Mouse (Mus musculus) midbrain, postnatal 0 days (tissue): ENCODE measurements around the gene Popdc2. TPM values are rescaled to one million over a fixed set of nuclear protein-coding genes. Genes with fewer than 3 reads are reported as not detected.

Source experiments
- ATAC-seq: fragments of 200-750 bp; cut with Nextera tagmentation; 2 replicates; pipeline ENCODE4 v1.8.0; 2017; ENCODE audit warnings: moderate number of reproducible peaks, mild to moderate bottlenecking, moderate TSS enrichment, moderate library complexity; ENCODE audit not compliant: low FRiP score
- DNase-seq: peaks from one replicate; pipeline ENCODE4 v3.0.0-alpha.2; 2015; ENCODE audit warnings: low spot score
- H3K27ac ChIP-seq: fragments of 300-500 bp; sonication (generic); 2 replicates; pipeline ENCODE4 v1.5.1; 2014; ENCODE audit warnings: low read depth, mild to moderate bottlenecking, low read length, mixed read lengths
- H3K27me3 ChIP-seq: fragments of 300-500 bp; sonication (generic); 2 replicates; pipeline ENCODE4 v1.6.1; 2014; ENCODE audit warnings: low read length, control low read depth, mixed read lengths; ENCODE audit not compliant: insufficient read depth
- H3K36me3 ChIP-seq: fragments of 300-500 bp; sonication (generic); 2 replicates; pipeline ENCODE4 v1.6.1; 2014; ENCODE audit warnings: low read length, control low read depth, mixed read lengths; ENCODE audit not compliant: insufficient read depth
- H3K4me1 ChIP-seq: fragments of 300-500 bp; sonication (generic); 2 replicates; pipeline ENCODE4 v1.6.1; 2014; ENCODE audit warnings: mild to moderate bottlenecking, control low read depth, antibody characterized with exemption, low read length, mixed read lengths; ENCODE audit not compliant: insufficient read depth
- H3K4me2 ChIP-seq: fragments of 300-500 bp; sonication (generic); 2 replicates; pipeline ENCODE4 v1.6.1; 2014; ENCODE audit warnings: low read depth, mild to moderate bottlenecking, low read length, mixed read lengths; ENCODE audit not compliant: poor library complexity, severe bottlenecking
- H3K4me3 ChIP-seq: fragments of 300-500 bp; sonication (generic); 2 replicates; pipeline ENCODE4 v1.5.1; 2014; ENCODE audit warnings: low read depth, mild to moderate bottlenecking, low read length, moderate library complexity
- H3K9ac ChIP-seq: fragments of 300-500 bp; sonication (generic); replicated peaks from 2 replicates; pipeline ENCODE4 v1.6.1; 2014; ENCODE audit warnings: mild to moderate bottlenecking, low read length, moderate library complexity, mixed read lengths; ENCODE audit not compliant: poor library complexity, severe bottlenecking
- H3K9me3 ChIP-seq: fragments of 300-500 bp; sonication (generic); 2 replicates; pipeline ENCODE4 v1.6.1; 2016; ENCODE audit warnings: low read length, control low read depth
- CTCF ChIP-seq: IDR thresholded peaks from 2 replicates; pipeline ENCODE4 v1.5.1; 2016; ENCODE audit warnings: antibody characterized with exemption, mild to moderate bottlenecking
- WGBS: fragments of 180-500 bp; shearing (Covaris S2); extraction: QIAGEN DNeasy Blood & Tissue Kit; methylation state at CpG from one replicate; pipeline ENCODE4 v1.1.7; 2014; 5-methylcytosine and 5-hydroxymethylcytosine counted together
- polyA plus RNA-seq: library from polyadenylated mRNA; unstranded; fragments of >200 nt; fragmentation: Nextera tagmentation; extraction: Ambion mirVana; gene quantifications from 2 replicates; pipeline ENCODE4 v1.2.1, GENCODE M21; 2015
- total RNA-seq: library from RNA; depleted of rRNA; stranded (reverse); fragments of >200 nt; gene quantifications from 2 replicates; pipeline ENCODE4 v1.2.3, GENCODE M21; 2014; rRNA removed

Gene Popdc2
- total and polyA plus RNA-seq, 2 experiments from 2014 or later: 0.49 to 1.5 TPM

DNA sequence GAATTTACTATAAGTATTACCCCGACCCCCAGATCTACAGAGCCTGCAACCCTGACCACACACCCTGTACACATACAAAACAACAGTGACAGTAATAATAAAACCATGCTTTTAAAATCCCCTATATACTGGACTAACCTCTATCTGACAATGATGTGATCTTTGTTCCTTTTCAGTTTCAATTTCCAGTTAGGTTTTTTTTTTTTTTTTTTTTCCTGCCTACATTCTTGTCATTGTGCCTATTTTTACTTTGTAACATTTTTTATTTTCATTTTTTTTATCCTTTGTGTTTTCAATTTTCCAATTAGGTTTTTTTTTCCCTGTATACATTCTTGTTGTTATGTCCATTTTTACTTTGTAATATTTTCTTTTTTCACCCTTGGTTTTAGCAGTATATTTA lies 63.8 kb downstream of the Popdc2 start:
- Histone ChIP-seq H3K27me3 (no peaks in the 10 kb centered on the region), H3K36me3 (no peaks in the 10 kb centered on the region), H3K27ac (no peak overlapping the region), H3K4me1 (no peaks in the 10 kb centered on the region), H3K9me3 (no peaks in the 10 kb centered on the region), H3K4me3 (no peak overlapping the region), H3K4me2 (no peak overlapping the region), H3K9ac (no peak overlapping the region)
- DNase-seq: no peak
- WGBS: 93% methylated on average over 1 of the region's 1 CpGs
- no peak for TF ChIP-seq CTCF
- ATAC-seq: no peak

Other genes with a start within 250 kb of the Popdc2 start
- not detected in 2 replicates for gene Nr1i2, start 67.4 kb upstream of the Popdc2 start, total RNA-seq
- not detected in 2 replicates for gene Nr1i2, start 67.4 kb upstream of the Popdc2 start, polyA plus RNA-seq
- 1.2 and 2.1 TPM in 2 replicates for gene Maats1, start 20.1 kb upstream of the Popdc2 start, total RNA-seq
- gene Maats1, start 20.1 kb upstream of the Popdc2 start, polyA plus RNA-seq: 1.0 and 1.5 TPM in 2 replicates
- 14.5 and 15.0 TPM in 2 replicates for gene Cox17, start 15.2 kb upstream of the Popdc2 start, total RNA-seq
- gene Cox17, start 15.2 kb upstream of the Popdc2 start, polyA plus RNA-seq: 65.3 and 66.1 TPM in 2 replicates
- not detected in 2 replicates for gene Gm21987, start 15.2 kb upstream of the Popdc2 start, total RNA-seq
- not detected in 2 replicates for gene Gm21987, start 15.2 kb upstream of the Popdc2 start, polyA plus RNA-seq
- 1.4 and 1.5 TPM in 2 replicates for gene Pla1a, start 70.9 kb downstream of the Popdc2 start, total RNA-seq
- gene Pla1a, start 70.9 kb downstream of the Popdc2 start, polyA plus RNA-seq: 0.97 and 1.6 TPM in 2 replicates
- 50.4 and 54.8 TPM in 2 replicates for gene Adprh, start 90.5 kb downstream of the Popdc2 start, total RNA-seq
- 147 and 148 TPM in 2 replicates for gene Adprh, start 90.5 kb downstream of the Popdc2 start, polyA plus RNA-seq
- 0.33 TPM in 1 of 2 replicates, not detected in the other for gene Cd80, start 93.4 kb downstream of the Popdc2 start, total RNA-seq
- gene Cd80, start 93.4 kb downstream of the Popdc2 start, polyA plus RNA-seq: 0.33 and 0.39 TPM in 2 replicates
- gene Timmdc1, start 160.5 kb downstream of the Popdc2 start, total RNA-seq: 29.4 and 33.1 TPM in 2 replicates
- gene Timmdc1, start 160.5 kb downstream of the Popdc2 start, polyA plus RNA-seq: 25.8 and 26.3 TPM in 2 replicates
- 39.9 and 41.5 TPM in 2 replicates for gene Poglut1, start 188.0 kb downstream of the Popdc2 start, total RNA-seq
- 33.1 and 33.3 TPM in 2 replicates for gene Poglut1, start 188.0 kb downstream of the Popdc2 start, polyA plus RNA-seq
- gene Tmem39a, start 196.5 kb downstream of the Popdc2 start, total RNA-seq: 15.1 and 25.5 TPM in 2 replicates
- gene Tmem39a, start 196.5 kb downstream of the Popdc2 start, polyA plus RNA-seq: 13.2 and 15.1 TPM in 2 replicates